In the genomic region with DNA sequence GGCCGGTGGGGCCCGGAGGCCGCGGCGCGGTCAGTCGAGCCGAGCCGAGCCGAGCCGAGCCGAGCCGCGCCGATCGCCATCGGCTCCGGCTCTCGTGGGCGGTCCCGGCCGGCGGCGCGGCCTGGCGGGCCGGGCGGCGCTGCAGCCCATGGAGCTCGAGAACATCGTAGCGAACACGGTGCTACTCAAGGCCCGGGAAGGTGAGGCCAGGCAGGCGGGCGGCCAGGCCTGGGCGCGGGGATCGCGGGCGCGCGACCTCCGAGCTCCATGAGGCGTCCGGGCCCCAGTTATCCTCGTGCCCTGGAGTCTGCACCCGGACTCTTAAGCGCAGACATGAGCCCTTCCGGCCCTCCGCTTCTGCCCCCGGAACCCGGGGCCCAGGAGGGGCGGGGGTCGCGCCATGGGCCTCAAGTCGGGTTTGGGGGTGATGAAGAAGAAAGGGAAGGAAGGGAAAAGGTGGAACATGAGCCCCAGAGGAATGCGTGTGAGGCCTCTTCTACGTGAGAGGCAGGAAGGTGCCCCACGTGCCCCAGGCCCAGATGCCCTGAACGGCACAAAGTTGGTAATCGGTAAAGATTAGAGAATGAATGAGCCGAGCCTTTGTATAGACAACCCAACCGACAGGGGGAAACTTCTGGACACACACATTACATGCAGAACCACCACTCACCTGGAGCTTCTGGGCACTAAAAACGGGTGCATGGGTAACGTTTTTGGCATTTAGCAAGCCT, we compare ENCODE assay signal across 8 mouse cellular contexts. TPM values are rescaled to one million over a fixed set of nuclear protein-coding genes. Genes with fewer than 3 reads are reported as not detected.
A peak's percentile ranks its signal among the peaks of the same experiment; 100 is the strongest.
DNase-seq lines count a peak whose midpoint lies in the region; ATAC-seq and TF ChIP-seq lines count a peak whose summit lies in the region.

No protein-coding gene starts in this region.

- TF ChIP-seq EP300 in liver, postnatal 0 days (IDR thresholded peaks at IDR 0.05; ENCODE audit: low read depth): no peak

- H3K4me2 ChIP-seq in kidney, embryonic 15.5 days: peak overlapping the region; percentile 79
- H3K4me2 ChIP-seq in forebrain, postnatal 0 days (ENCODE audit: low read depth): peak overlapping the region; percentile 84
- H3K4me2 ChIP-seq in liver, postnatal 0 days (ENCODE audit: low read depth, low read length): peak overlapping the region; percentile 79

- peaks cover 34% of the 10 kb centered on the region for H3K4me1 ChIP-seq in kidney, embryonic 15.5 days
- no peaks in the 10 kb centered on the region; the same call in 1 of the 2 replicates for H3K4me1 ChIP-seq in forebrain, postnatal 0 days (ENCODE audit: insufficient read depth)
- H3K4me1 ChIP-seq in liver, postnatal 0 days (ENCODE audit: insufficient read depth): peaks cover 48% of the 10 kb centered on the region

- under 1% methylated on average over 60 of the region's 66 CpGs for WGBS in kidney, embryonic 15.5 days
- WGBS in forebrain, postnatal 0 days: under 1% methylated on average over 61 of the region's 66 CpGs
- under 1% methylated on average over 36 of the region's 66 CpGs for WGBS in liver, postnatal 0 days (ENCODE audit: insufficient replicate concordance)

- peak; percentile 32; the same call in 1 of the 2 replicates for TF ChIP-seq CTCF in forebrain, postnatal 0 days (IDR thresholded peaks at IDR 0.05; ENCODE audit: low read depth)
- no peak for TF ChIP-seq CTCF in liver, postnatal 0 days (IDR thresholded peaks at IDR 0.05; ENCODE audit: low read depth)

- no peaks in the 10 kb centered on the region for H3K9me3 ChIP-seq in kidney, embryonic 15.5 days (replicated peaks)
- H3K9me3 ChIP-seq in forebrain, postnatal 0 days (ENCODE audit: low read length): no peaks in the 10 kb centered on the region
- H3K9me3 ChIP-seq in liver, postnatal 0 days (ENCODE audit: low read length): no peaks in the 10 kb centered on the region

- H3K4me3 ChIP-seq in kidney, embryonic 15.5 days (replicated peaks): peak overlapping the region; percentile 93
- H3K4me3 ChIP-seq in forebrain, postnatal 0 days (ENCODE audit: low read depth, low read length): peak overlapping the region; percentile 86
- H3K4me3 ChIP-seq in liver, postnatal 0 days (ENCODE audit: low read depth, low read length): peak overlapping the region; percentile 65

- DNase-seq in kidney, postnatal 36 days: no peak
- DNase-seq in ZHBTc4 (ENCODE audit: low read depth, low spot score): peak; percentile 59
- DNase-seq in forebrain, postnatal 0 days: no peak
- DNase-seq in liver, postnatal 0 days: no peak
- DNase-seq in thymus, postnatal 25 days: peak; percentile 70
- DNase-seq in layer of hippocampus, postnatal 10 days (ENCODE audit: low spot score in 2 of 2): no peak
- DNase-seq in natural killer cell, adult 2 months (ENCODE audit: low spot score in 2 of 2): no peak

- peak overlapping the region; percentile 99 for H3K27ac ChIP-seq in kidney, embryonic 15.5 days
- H3K27ac ChIP-seq in forebrain, postnatal 0 days (ENCODE audit: low read depth, low read length): peak overlapping the region; percentile 86
- peak overlapping the region; percentile 91 for H3K27ac ChIP-seq in liver, postnatal 0 days (ENCODE audit: low read depth)

- H3K27me3 ChIP-seq in kidney, embryonic 15.5 days: no peaks in the 10 kb centered on the region
- H3K27me3 ChIP-seq in forebrain, postnatal 0 days (ENCODE audit: insufficient read depth, low read length): no peaks in the 10 kb centered on the region
- H3K27me3 ChIP-seq in liver, postnatal 0 days (ENCODE audit: insufficient read depth, low read length): no peaks in the 10 kb centered on the region

- ATAC-seq in kidney, embryonic 15.5 days (replicated peaks; ENCODE audit: low FRiP score): no peak; the same call in 1 of the 2 replicates
- peak; percentile 23 for ATAC-seq in forebrain, postnatal 0 days
- no peak for ATAC-seq in liver, postnatal 0 days

- peak overlapping the region; percentile 100 for H3K9ac ChIP-seq in kidney, embryonic 15.5 days
- H3K9ac ChIP-seq in forebrain, postnatal 0 days: peak overlapping the region; percentile 81
- H3K9ac ChIP-seq in liver, postnatal 0 days (replicated peaks): peak overlapping the region; percentile 82

- peaks cover 17% of the 10 kb centered on the region for H3K36me3 ChIP-seq in kidney, embryonic 15.5 days
- H3K36me3 ChIP-seq in forebrain, postnatal 0 days (ENCODE audit: insufficient read depth): peaks cover 4% of the 10 kb centered on the region
- H3K36me3 ChIP-seq in liver, postnatal 0 days (replicated peaks; ENCODE audit: insufficient read depth, low read length): peaks cover 5% of the 10 kb centered on the region

RNA-seq across cellular contexts. Expression of gene Grk6, which starts 0.7 kb away (rescaled TPM):
- 41.6 and 45.9 TPM in 2 replicates for polyA plus RNA-seq in kidney, embryonic 15.5 days (2015; fragmentation: Nextera tagmentation; extraction: Ambion mirVana)
- 79.5 and 88.2 TPM in 2 replicates for total RNA-seq in forebrain, postnatal 0 days (2014; rRNA removed)
- polyA plus RNA-seq in forebrain, postnatal 0 days (2015; fragmentation: Nextera tagmentation; extraction: Ambion mirVana): 38.5 and 40.8 TPM in 2 replicates
- polyA plus RNA-seq in liver, postnatal 0 days (2015; fragmentation: Nextera tagmentation; extraction: Ambion mirVana): 15.9 and 16.7 TPM in 2 replicates
- total RNA-seq in layer of hippocampus, postnatal 10 days (2021): 10 to 100 TPM; 76.4 to 79.2 TPM

RNA-seq across cellular contexts. Expression of gene Prr7, which starts 18.5 kb away (rescaled TPM):
- 0.70 and 0.75 TPM in 2 replicates for polyA plus RNA-seq in kidney, embryonic 15.5 days (2015; fragmentation: Nextera tagmentation; extraction: Ambion mirVana)
- 108 and 118 TPM in 2 replicates for total RNA-seq in forebrain, postnatal 0 days (2014; rRNA removed)
- polyA plus RNA-seq in forebrain, postnatal 0 days (2015; fragmentation: Nextera tagmentation; extraction: Ambion mirVana): 7.8 and 8.7 TPM in 2 replicates
- not detected in 2 replicates for polyA plus RNA-seq in liver, postnatal 0 days (2015; fragmentation: Nextera tagmentation; extraction: Ambion mirVana)
- total RNA-seq in layer of hippocampus, postnatal 10 days (2021): 100 to 1,000 TPM in 1 of 2 experiments, 10 to 100 TPM in 1; 98.1 to 112 TPM

RNA-seq across cellular contexts. Expression of gene F12, which starts 18.9 kb away (rescaled TPM):
- 0.59 and 2.1 TPM in 2 replicates for polyA plus RNA-seq in kidney, embryonic 15.5 days (2015; fragmentation: Nextera tagmentation; extraction: Ambion mirVana)
- 0.15 TPM in 1 of 2 replicates, not detected in the other for total RNA-seq in forebrain, postnatal 0 days (2014; rRNA removed)
- polyA plus RNA-seq in forebrain, postnatal 0 days (2015; fragmentation: Nextera tagmentation; extraction: Ambion mirVana): 0.45 and 0.51 TPM in 2 replicates
- polyA plus RNA-seq in liver, postnatal 0 days (2015; fragmentation: Nextera tagmentation; extraction: Ambion mirVana): 403 and 418 TPM in 2 replicates
- total RNA-seq in layer of hippocampus, postnatal 10 days (2021): 1 to 10 TPM in 1 of 2 experiments, under 1 TPM in 1; 0.37 to 1.2 TPM

RNA-seq across cellular contexts. Expression of gene Pfn3, which starts 30.5 kb away (rescaled TPM):
- polyA plus RNA-seq in kidney, embryonic 15.5 days (2015; fragmentation: Nextera tagmentation; extraction: Ambion mirVana): not detected in 2 replicates
- total RNA-seq in forebrain, postnatal 0 days (2014; rRNA removed): not detected in 2 replicates
- polyA plus RNA-seq in forebrain, postnatal 0 days (2015; fragmentation: Nextera tagmentation; extraction: Ambion mirVana): 0.93 and 1.5 TPM in 2 replicates
- polyA plus RNA-seq in liver, postnatal 0 days (2015; fragmentation: Nextera tagmentation; extraction: Ambion mirVana): not detected in 2 replicates
- total RNA-seq in layer of hippocampus, postnatal 10 days (2021): under 1 TPM in 1 of 2 experiments, not detected in 1; 0.75 TPM

RNA-seq across cellular contexts. Expression of gene Dbn1, which starts 42.4 kb away (rescaled TPM):
- polyA plus RNA-seq in kidney, embryonic 15.5 days (2015; fragmentation: Nextera tagmentation; extraction: Ambion mirVana): 168 and 193 TPM in 2 replicates
- 545 and 619 TPM in 2 replicates for total RNA-seq in forebrain, postnatal 0 days (2014; rRNA removed)
- 603 and 619 TPM in 2 replicates for polyA plus RNA-seq in forebrain, postnatal 0 days (2015; fragmentation: Nextera tagmentation; extraction: Ambion mirVana)
- 4.1 and 4.2 TPM in 2 replicates for polyA plus RNA-seq in liver, postnatal 0 days (2015; fragmentation: Nextera tagmentation; extraction: Ambion mirVana)
- total RNA-seq in layer of hippocampus, postnatal 10 days (2021): 100 to 1,000 TPM; 392 to 399 TPM

Comparison
In these comparisons a context has a peak if more than half of its experiments do, and no peak if none do; other contexts are left out.
1. DNase-seq: peak in ZHBTc4 (single experiment) and thymus, postnatal 25 days (single experiment); none in kidney, postnatal 36 days (0 of 2), forebrain, postnatal 0 days (single experiment), liver, postnatal 0 days (single experiment), layer of hippocampus, postnatal 10 days (0 of 2) and natural killer cell, adult 2 months (0 of 2).
2. RNA of gene F12, which starts 18.9 kb away (polyA plus RNA-seq): 403 to 418 TPM in liver, postnatal 0 days; 0.59 to 2.1 TPM in kidney, embryonic 15.5 days and 0.45 to 0.51 TPM in forebrain, postnatal 0 days; every median in the first group is over 100 times any median in the second.
3. Peak in every context shown above with its lines, with median percentiles within 50 percentile points of each other: H3K27ac ChIP-seq, H3K4me2 ChIP-seq, H3K4me3 ChIP-seq and H3K9ac ChIP-seq.